Mouse (Mus musculus): ENCODE data around the gene Abcc4. TPM values are rescaled to one million over a fixed set of nuclear protein-coding genes. Genes with fewer than 3 reads are reported as not detected.

Gene Abcc4
- total RNA-seq, 2 experiments from 2014 or later = 9.6 to 9.9 TPM

DNA sequence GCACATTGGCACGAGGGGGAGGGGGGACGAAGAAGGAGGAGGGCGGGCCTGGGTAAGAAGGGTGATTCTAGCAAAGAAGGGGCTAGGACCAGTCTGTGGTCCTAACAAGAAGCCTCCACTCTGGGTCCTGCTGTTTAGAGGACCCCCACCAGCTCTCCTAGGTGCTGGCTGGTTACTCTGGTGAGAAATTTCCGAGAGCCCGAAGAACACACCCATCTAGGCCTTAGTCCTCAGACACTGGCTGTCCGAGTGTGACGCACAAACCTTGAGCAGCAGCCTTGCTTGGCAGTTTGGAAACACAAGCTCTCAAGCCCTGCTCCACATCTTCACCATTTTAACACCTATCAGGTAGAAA lies 230.9 kb downstream of the Abcc4 start:
- no peak for DNase-seq
- intact Hi-C loops (cut with DNase I) = no loop called here

DNA sequence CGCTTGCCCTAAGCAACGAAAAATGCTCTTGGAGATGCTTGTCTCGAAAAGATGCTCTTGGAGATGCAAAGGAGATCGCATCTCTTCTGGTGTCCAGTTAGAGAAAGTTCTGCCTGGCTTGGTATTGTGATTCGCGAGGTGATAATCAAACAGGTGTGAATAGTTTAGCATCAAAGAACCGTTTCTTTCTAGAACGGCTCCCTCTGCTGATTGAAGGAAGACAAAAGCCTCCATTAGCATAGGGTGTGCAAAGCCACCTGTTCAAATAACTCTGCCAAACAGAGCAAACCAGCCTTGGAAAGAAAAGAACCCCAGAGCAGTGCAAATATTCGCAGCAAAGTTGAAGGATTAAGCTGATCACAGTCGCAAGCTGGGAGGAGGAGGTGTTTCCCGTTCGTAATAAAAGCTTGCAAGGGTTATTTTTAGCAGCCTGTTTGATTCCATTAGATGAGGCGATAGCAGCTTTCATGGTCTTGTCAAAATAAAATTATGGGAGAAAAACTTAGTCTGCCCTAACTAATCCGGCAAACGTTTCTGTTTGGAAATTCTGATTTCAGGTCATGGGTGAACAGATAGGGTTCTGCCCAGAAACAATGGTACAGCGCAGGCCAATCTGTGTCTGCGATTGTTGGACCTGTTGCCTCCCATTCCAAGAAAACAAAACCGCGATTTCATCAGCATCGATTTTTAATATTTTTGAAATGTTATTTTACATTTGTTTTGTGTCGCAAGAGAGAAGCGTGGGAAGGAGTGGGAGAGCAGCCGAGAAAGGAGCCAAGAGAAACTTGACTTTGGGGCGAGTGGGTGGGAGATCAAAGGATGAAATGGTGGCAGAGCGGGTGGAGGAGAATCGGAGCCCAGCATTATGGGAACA lies 231.6 kb downstream of the Abcc4 start:
- DNase-seq = no peak
- intact Hi-C loops (cut with DNase I) = no loop called here

DNA sequence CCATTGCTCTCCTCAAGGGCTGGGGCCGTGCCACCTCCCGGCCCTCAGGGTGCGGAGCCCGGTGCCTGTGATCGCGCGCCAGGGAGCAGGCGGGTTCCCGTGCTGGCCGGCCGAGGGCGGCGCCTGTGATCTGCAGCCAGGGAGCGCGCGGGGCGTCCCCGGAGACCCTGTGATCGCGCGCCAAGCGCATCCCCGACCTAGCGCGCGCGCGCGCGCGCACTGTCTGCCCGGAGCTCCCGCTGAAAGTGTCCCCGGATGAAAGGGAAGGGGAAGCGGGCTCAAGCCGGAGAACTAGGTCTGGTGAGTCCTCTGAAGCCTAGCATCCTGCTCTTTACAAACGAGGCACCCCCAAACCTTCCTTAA lies 232.2 kb downstream of the Abcc4 start:
- DNase-seq = peak; percentile 22 to 33
- intact Hi-C loops (cut with DNase I) = no loop called here

DNA sequence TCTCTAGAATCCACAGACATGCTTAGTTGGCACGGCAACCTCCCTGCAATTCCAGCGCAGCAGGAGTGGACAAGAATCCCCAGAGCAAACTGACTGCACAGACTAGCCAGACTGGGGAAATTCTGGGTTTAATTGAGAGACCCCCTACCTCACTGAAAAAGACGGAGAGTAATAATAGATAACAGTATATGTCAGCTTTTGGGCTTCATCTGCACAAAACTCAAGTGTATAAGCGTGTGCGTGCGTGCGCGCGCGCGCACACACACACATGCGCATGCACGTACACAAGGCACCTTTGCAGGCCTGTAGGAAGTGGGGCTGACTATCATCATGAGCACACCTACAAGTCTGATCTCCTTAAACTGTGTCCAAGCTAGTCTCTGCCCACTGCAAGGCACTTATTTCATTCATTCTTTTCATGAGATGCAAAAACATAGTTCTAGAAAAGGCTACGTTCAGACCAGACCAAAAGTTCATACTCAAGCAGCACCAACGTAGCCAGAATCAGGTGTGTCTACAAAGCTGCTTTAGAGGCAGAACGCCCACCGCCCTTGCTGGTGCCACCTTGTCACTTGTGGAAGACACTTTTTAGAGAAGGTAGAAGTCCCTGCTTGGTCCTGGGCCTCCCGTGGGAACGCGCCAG lies 232.7 kb downstream of the Abcc4 start:
- intact Hi-C loops (cut with DNase I) = no loop called here
- DNase-seq = no peak

DNA sequence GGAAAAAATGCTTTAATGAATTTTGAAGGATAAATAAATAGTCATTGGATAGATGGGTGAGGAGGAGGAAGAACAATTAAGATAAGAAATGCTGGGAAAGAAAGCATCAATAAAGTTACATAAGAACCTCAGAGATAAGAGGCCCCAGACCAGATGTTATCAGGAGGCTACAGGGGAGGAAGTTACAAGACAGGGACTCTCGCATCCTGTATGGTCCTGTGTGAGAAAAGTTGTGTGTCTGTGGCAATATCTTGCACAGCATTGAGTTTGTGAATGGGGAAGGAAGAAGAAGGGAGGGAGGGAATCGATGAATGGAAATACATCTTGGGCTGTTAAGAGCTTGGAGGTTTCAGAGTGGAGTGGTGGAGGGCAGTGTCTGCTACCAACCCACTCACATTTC lies 240.7 kb downstream of the Abcc4 start:
- DNase-seq = no peak
- intact Hi-C loops (cut with DNase I) = no loop called here

DNA sequence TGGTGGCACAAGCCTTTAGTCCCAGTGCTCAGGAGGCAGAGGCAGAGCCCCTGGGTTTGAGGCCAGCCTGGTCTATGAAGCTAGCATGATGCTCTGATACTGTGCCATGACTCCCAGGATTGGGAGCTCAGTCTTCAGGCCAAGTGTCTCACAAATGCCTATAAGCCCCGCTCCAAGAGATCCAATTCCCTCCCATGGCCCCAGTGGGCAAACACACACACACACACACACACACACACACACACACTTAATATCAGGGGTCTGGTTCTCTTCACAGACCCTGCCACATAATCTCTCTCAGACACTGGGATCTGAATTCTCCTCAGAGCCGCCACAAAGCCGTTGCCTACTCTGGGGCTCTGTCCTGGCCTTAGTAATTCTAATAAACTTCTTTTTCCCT lies 241.6 kb downstream of the Abcc4 start:
- intact Hi-C loops (cut with DNase I) = no loop called here
- no peak for DNase-seq

DNA sequence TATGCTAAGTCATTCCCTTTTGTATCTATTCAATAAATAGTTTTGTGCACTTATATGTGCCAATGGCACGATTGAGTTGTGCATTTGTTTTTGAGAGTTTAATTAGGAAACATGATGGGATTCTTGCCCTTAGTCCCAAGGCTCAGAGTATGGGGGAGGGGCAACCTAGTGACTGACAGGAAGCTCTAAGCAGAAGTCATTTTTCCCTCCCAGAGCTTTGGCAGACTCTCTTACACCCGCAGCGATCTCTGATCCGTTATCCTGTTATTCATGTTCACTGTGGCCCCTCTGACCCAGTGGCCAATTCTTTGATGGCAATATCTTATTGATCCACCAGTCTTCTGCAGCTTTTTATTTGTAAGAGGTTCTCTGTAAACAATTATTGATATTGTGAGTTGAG lies 253.4 kb downstream of the Abcc4 start:
- intact Hi-C loops (cut with DNase I) = no loop called here
- no peak for DNase-seq

DNA sequence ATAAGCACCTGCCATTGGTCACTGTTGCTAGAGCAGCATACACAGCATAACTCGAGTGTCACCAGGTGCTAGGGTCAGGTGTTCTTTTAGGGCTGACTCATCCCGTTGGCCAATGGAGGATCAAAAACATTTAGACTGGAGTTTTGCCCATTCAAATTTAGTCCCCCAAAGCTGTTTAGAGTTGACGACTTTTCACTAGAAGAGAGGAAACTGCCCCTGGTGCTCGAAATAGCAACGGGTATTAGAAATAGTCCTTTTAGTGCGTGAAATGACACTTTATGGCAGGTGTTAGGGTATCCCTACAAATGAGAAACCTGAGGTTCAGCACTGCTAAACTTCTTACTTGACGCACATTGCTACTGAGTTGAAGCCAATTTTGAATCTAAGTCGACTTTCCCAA lies 265.9 kb downstream of the Abcc4 start:
- no peak for DNase-seq

DNA sequence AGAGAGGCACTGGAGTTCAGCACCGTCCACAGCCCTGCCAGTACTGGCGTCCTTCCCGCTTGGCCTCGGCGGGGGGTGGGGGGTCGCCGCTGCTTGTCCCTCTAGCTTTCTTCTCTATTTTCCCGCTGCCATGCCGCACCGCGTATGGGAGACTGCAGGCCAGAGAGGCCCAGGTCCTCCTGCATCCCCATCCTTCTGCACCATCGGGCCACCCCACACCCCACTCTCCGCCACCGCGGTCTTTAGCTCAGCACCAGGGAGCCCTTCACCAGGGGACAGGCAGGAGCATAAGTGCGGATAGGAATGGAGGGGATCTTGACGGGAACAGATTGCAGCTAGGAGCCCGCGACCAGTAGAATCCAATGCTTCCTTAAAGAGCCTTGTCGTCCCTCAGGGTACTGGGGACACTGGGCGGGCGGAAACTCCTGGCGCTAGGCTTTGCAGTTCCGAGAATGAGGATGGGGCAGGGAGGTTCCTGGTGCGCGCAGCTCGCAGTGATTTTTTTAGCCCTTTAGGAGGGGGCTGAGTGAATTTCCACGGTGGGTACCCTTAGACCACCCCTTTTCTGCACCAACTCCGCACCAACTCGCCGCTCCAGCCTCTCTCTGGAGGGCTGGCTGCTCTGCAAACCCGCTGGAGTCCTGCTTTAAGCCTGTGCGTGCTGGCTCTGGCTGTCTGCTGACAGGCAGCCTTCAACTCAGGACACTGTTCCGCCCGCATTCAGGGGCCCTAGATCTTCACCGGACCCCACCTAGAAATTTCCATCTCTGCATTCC lies 268.7 kb downstream of the Abcc4 start:
- intact Hi-C loops (cut with DNase I) = loop anchor here (10.0 kb wide), 1 partner anchor 203 kb away; the partner anchor contains the start of gene Sox21
- peak; percentile 7 to 12 for DNase-seq

More for the DNA sequence above, 265.9 kb downstream of the Abcc4 start:
- intact Hi-C loops (cut with DNase I) = no loop called here

DNA sequence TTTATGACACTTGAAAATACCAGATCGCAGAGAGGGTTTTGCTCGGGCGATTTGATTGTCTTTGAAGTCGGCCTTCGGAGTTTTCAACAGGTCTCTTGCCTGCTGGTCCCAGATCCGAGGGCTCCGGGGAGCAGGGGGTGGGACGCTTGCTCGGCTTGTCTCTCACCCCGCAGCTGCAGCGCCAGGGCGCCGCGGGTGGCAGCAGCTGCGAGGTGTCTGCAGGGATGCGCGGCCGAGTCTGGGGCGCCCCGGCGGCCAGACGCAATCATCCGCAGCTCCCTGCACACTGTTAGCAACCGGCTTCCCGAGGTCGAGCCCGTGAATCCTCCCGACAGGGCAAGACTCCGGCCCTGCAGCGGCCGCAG lies 269.2 kb downstream of the Abcc4 start:
- peak; percentile 9 to 15 for DNase-seq
- intact Hi-C loops (cut with DNase I) = loop anchor here (10.0 kb wide), 1 partner anchor 202 kb away; the partner anchor contains the start of gene Sox21

DNA sequence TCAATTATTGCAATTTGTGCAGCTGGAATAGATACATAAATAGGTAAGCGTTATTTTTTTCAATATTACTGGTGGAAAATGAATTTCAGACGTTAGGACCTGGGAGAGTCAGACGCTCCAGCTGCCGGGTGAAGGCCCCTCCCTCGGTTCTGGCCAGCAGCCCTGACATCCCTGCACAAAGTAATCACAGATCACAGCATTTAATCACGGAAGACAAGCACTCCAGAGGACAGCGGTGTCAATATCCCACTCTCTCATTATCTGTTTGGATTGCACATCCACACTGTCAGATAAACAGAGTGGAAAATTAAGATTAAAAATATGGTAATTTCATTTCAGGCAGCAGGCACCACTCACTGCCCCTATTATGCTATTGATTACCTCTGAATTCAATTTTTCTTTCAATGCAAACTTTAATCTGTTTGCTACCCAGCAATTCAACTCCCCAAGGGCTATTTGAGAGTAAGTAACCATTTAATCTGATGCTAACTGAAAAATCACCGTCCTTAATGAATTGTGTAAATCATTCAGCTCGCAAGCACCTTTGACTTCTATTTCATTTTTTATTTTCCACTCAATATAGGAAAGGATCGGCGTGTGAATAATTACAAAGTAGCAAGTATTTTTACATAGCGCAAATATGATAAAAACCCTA lies 270.2 kb downstream of the Abcc4 start:
- DNase-seq = no peak
- intact Hi-C loops (cut with DNase I) = loop anchor here (10.0 kb wide), 1 partner anchor 201 kb away; the partner anchor contains the start of gene Sox21

DNA sequence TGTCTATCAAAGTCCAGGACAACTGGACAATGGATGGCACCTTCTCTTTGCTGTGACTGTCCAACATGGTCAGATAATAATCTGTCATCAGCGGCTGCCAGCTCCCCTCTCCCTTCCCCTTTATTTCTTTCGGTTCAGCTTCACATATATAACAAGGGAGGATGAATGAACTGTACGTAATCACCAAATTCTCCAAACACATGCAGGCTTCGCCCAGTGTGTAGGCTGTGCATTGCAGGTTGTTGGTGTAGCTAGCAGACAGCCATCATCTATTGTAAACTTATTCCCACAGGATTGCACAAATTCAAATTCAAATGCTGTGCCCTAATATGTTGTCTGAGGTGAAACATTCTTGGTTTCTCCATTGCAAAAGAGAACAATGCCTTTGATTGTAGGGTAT lies 271.2 kb downstream of the Abcc4 start:
- no peak for DNase-seq
- intact Hi-C loops (cut with DNase I) = loop anchor here (10.0 kb wide), 1 partner anchor 200 kb away; the partner anchor contains the start of gene Sox21

DNA sequence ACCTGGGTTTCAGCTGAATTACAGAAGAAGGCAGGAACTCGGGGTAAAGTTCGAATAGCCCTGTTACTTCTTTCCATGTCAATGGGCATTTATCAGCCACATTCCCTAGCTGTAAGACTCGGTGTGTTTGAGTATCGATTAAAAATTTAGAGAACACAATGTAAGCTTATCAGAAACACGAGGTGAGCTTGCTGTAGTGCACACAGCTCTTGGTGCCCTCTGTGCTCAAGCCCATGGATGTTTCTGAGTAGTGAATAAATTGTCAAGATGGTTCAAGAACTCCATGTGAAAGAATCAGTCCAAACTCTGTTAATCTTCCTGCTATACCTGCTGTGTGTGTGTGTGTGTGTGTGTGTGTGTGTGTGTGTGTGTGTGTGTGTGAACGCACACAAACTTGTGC lies 272.2 kb downstream of the Abcc4 start:
- intact Hi-C loops (cut with DNase I) = loop anchor here (10.0 kb wide), 1 partner anchor 199 kb away; the partner anchor contains the start of gene Sox21

More for the DNA sequence above, 272.2 kb downstream of the Abcc4 start:
- no peak for DNase-seq

Small RNA genes within 50 kb of the gene (microRNA-seq; reads per million reads assigned to microRNA genes)
- gene Mir6391 = 0 reads per million in 2 experiments

Other genes starting within 250 kb of the Abcc4 start
- under 1 TPM; 0.29 to 0.41 TPM for gene Cldn10, start 81.7 kb upstream of the Abcc4 start, total RNA-seq (2021)
- gene Dzip1, start 219.2 kb upstream of the Abcc4 start, total RNA-seq (2021) = 1 to 10 TPM; 3.0 to 4.1 TPM
- gene Dnajc3, start 231.8 kb upstream of the Abcc4 start, total RNA-seq (2021) = 10 to 100 TPM; 26.2 to 28.5 TPM

Data from heart, postnatal 14 days (tissue).